Mouse (Mus musculus) adrenal gland, adult 2 months (tissue): ENCODE data around the gene Olfr320. TPM values are rescaled to one million over a fixed set of nuclear protein-coding genes. Genes with fewer than 3 reads are reported as not detected.
"Not testable (repeated sequence)": the region's sequence is repeated elsewhere in the genome, so short reads cannot be mapped to it uniquely, and the experiment has no call there.

Experiments used
- DNase-seq: peaks from one replicate; pipeline ENCODE4 v3.0.0; 2021
- long read RNA-seq: library from polyadenylated mRNA; stranded (forward); transcript quantifications from one replicate; pipeline ENCODE4 v2.0.0, GENCODE M21; 2021
- polyA plus RNA-seq: library from polyadenylated mRNA; depleted of rRNA; stranded (reverse); fragments of >200 nt; gene quantifications from 2 replicates; pipeline ENCODE4 v1.2.3, GENCODE M21; 2012; rRNA removed
- total RNA-seq, 2 experiments: library from RNA; stranded (reverse); gene quantifications; 2 replicates each; pipeline ENCODE4 v1.2.3; 2021

Gene Olfr320
- not detected for total RNA-seq
- not detected in 2 replicates for polyA plus RNA-seq
- long read RNA-seq = 0 reads

DNA sequence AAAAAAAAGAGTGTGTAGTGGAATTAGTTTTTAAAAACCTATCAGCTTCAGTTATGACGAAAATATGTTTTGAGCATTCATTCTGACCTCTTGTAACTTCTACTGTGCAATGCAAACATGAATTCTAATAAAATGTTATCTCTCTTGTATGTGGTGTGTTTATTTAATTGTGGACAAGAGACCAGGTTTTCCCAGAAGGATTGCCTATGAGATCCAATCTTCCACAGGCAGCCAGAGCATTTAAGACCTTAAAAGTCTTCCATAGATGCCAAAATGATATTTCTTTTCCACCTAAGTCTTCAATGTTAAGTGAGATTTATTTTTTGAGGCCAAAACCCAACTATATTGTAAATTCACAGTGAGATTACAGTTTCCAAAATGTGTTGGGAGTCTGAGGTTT, at the start of gene Olfr320:
Gene Olfr320, plus strand, starts transcription at position 301 of the 400 bp plus-strand sequence.
- DNase-seq = no peak

DNA sequence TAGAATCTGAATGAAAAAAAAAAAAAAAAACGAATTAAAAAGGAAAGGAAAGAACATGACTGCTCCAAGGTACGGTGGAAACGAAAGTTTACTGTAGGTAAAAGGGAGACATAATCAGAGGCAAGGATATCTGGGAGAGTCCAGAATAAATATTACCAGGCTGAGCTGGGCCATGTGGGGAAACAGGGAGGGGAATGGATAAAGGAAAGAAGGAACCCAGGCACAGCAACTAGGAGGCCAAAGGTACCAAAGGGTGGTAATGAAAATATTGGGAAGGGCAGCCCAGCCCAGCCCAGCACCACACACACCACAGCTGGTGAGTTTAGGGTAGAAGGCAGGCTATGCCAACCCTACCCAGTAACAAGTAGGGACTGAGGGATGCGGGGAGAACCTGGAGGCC, 46.0 kb upstream of the Olfr320 start:
- no peak for DNase-seq

DNA sequence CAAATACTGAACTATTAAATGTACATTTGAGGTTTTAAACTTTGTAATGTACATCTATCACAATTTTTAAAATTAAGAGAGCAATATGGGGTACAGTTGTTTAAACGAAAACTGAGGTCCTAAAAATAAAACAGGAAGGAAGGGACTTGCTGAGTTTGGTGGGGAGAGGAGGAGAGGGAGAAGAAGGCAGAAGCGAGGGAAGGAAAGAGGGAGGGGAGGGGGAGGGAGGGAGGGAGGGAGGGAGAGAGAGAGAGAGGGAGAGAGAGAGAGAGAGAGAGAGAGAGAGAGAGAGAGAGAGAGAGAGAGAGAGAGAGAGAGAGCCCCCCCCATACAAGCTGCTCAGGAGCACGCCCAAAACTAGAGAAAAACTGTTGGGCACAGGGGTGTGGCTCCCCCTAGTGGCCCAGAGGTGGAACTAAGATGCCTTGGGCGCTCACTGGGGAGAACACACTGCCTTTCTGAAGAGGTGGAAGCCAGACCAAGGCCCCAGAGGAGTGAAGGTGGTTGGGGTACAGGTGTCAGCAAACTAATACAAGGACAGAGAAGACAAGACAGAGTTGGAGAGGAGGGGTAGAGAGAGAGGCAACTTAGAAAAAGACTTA, 44.4 kb upstream of the Olfr320 start:
- DNase-seq = peak; percentile 54

DNA sequence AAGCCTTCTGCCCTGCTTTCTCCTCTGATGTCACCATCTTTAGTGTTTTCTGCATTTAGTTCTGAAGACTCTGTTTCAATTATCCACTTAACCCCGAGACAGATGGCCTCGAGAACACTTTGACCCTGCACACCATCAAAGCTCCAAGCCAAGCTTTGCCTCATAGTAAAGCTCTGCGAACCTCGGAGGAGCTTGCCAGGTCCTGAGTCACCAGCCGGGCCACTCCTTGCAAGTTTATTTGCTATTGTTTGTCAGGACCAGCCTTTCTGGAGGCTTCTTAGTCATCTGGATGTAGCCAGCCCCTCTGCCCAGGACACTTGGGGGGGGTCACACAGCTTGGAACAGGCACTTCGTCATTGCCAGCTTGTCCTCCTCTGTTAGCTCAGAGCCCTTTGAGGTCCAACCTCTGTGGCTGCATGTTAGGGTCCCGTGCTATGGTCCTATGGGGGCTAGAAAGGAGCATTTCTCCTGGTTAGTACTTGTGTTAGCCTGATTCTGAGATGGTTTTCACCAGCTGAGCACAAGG, 42.7 kb upstream of the Olfr320 start:
- peak; percentile 61 for DNase-seq

DNA sequence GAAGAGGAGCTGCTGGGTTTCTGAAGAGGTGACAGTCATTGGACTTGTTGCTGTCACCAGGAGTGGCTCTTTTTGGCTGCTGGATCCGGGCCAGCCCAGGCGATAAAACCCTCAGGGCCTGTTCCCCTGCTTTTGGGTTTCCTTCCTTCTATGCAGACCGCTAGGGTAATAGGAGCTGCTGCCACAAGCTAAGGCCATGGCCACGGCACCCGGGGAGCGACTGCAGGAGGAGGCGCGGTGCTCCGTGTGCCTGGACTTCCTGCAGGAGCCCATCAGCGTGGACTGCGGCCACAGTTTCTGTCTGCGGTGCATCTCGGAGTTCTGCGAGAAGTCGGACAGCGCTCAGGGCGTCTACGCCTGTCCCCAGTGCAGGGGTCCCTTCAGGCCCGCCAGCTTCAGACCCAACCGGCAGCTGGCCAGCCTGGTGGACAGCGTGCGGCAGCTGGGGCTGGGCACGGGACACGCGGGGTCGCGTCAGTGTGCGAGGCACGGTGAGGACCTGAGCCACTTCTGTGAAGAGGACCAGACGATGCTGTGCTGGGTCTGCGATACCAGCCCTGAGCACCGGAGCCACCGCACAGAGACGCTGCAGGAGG, 40.5 kb upstream of the Olfr320 start, which contains the start of gene Trim58:
Gene Trim58, plus strand, starts transcription at position 194 of the 596 bp plus-strand sequence.
- DNase-seq = peak; percentile 18

DNA sequence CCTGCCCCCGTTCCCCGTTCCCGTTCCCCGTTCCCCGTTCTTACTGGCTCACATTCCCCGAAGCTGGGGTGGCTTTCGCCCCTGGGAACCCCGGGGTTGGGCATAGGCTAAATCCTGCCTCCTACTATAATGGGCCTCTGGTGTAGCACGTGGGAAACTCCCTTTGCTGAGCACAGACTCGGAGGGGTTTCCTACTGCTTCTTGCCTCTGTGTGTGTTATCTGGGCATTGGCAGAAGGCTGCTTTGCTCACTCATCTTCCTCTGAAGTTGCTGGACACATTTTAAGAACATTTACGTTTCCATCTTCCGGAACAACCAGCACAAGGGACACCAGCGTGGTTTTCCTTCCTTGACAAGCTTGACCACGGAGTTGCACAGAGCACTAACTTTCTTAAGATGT, 39.8 kb upstream of the Olfr320 start:
- DNase-seq = no peak

DNA sequence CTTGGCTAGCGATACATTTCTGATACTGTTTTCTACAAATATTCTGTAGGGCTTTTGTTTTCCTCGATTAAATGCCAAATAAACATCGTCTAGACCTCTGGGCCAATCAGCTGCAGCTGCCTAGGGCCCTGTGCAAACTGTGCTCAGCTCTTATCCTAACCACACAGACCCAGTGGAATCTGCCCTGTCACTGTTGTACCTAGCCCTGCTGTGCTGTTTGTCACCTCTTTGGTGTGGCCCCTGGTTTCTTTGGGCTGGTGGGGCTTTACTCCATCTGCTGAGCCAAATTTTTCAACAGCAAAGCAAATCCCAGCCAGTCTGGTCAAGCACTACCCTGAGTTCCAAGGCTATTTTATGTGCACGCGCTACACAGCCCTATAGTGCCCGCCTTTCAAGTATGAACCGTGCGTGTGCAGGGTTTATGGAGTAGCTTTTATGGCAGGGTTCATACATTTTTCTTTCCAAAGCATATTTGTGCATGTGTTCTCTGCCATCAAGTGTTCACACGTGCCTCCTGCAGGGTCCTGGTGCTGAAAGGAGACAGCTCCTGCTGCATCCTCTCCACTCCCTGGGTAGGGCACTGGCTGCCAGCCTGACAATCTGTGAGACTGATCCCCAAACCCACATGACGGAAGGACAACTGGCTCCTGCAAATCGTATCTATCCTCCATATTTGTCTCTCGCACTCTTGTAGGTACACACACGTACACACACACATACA, 39.1 kb upstream of the Olfr320 start:
- DNase-seq = no peak

DNA sequence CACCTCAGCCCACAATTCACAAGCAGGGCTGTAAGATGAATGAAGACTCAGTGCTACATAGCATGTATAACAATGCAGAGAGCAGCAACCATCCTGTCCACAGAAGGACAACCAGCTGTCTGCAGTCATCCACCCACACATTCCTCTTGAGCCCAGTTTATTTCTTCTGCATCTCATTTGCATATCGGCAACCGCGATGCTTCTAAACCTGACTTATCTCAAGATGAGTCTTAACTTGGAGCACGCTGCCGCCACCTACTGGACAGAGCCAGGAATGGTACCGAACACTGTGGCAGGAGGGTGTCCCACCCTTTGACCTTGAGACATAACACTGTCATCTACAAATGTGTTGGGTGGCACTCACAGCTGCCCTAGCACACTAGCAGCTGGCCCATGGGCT, 37.5 kb upstream of the Olfr320 start:
- DNase-seq = peak; percentile 10

DNA sequence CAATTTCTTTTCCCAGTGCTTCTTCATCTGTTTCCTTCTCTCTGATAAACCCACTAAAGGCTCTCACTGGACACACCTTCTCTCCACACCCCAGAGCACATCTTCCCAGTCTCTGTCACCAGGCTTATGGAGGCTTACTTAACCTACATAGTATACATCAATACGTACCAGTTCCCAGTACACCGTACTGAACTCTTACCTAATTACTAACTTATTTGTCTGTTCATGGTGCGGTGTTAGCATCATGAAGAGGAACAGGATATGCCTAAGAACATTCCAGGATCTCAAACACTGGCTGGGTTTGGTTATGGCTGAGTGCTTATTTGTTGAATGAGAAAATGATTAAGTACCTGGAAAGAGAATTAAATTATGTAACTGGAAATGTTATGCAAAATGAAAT, 25.7 kb upstream of the Olfr320 start:
- DNase-seq = no peak

DNA sequence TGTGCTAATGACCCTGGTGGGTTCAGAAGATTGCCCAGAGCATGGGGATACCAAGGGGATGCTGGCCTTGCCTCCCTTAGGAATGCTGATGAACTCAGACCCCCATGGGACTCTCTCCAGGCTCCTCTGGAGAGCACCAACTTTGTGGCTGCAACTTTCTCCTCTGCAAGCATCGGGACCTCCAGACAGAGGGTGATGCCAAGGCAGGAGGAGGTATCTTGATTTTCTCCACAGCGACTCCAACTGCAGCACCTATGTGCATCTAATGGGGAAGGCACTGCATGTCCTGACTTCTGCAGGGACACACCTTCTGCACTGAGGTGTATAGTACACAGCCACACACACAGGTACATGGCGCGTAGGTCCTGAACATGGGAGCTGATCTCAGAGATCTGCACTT, 22.3 kb upstream of the Olfr320 start, which contains the start of gene Olfr322:
Gene Olfr322, plus strand, starts transcription at position 187 of the 400 bp plus-strand sequence.
- no peak for DNase-seq

DNA sequence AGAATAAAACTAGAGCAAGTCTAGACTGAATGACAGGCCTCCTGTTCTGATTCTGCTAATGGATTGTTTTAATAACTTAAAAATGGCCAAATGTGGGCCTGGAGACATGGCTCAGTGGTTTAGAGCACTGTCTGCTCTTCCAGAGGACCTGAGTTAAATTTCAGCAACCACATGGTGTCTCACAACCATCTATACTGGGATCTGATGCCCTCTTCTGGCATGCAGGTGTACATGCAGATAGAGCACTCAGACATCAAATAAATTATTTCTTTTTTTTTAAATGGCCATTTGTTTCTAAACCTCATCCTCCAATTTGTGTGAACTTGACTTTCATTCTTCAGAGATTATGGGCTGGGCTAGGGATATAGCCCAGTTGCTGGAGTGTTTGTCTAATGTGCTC, 11.6 kb upstream of the Olfr320 start:
- no peak for DNase-seq

DNA sequence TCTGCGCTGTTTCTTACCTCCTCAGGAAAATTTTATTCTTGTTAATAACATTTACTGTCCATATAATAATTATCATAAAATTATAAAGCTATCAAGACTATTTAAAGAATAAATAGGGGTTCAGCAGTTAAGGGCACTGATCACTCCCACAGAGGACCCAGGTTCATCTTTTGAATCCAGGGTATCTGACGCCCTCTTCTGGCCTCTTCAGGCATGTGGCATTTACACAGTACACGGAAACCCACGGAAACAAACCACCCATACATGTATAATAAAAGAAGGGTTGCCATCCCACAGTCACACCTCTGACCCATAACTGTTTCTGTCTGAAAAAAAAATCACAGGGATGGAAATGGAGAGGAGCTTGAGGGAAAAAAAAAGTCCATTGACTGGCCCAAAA, 9.1 kb upstream of the Olfr320 start:
- no peak for DNase-seq

DNA sequence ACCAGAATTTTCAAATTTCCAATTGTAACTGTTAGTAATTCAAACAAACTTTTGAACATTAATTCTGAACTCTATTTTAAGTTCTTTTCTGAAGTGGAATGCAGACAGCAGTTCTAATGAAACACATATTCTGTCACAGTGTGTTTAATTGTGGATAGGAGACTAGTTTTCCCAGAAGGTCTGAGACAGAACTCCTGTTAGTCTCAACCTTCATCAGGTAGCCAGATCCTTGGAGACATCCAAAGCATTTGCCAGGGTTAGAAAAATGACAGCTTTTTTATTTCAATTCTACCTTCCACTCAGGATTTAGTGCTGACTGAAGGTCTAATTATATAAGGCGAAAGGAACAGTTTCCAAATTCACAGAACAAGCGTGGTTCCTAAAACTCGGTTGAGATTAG, 18.0 kb downstream of the Olfr320 start, which contains the start of gene Olfr319:
Gene Olfr319, plus strand, starts transcription at position 301 of the 400 bp plus-strand sequence.
- DNase-seq = no peak

DNA sequence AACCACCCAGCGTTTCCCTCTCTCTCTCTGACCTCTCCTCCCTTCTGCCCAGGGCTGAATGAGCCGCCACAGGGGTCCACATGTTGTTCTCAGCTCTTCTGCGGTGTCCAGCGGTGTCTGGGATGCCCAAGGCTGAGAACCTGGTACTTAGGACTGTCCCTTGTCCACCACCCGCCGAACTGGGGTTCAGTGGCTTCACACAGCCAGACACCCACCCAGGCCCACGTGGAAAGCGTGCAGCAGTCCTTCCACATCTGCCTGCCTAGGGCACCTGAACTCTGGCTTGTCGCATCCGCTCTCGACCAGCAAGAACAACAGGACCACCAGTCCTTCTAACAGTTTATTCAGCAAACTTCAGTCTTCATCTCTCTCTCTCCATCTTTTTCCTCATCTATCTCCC, 28.2 kb downstream of the Olfr320 start:
- no peak for DNase-seq

DNA sequence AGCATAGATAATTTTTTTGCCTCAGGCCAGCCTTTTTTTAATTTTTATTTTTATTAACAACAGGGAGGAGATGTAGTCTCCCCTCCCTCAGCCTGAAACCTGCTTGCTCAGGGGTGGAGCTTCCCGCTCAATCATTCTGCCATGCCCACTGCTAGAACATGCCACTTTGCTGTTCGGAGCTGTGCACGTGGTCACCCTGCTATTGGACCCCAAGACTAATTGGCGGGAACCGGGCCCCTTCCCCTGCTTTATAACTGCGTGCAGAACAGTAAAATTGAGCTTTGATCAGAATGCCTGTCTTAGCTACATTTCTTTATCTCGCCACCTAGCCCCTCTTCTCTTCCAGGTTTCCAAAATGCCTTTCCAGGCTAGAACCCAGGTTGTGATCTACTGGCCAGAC, 36.8 kb downstream of the Olfr320 start:
- not testable (repeated sequence) for DNase-seq

DNA sequence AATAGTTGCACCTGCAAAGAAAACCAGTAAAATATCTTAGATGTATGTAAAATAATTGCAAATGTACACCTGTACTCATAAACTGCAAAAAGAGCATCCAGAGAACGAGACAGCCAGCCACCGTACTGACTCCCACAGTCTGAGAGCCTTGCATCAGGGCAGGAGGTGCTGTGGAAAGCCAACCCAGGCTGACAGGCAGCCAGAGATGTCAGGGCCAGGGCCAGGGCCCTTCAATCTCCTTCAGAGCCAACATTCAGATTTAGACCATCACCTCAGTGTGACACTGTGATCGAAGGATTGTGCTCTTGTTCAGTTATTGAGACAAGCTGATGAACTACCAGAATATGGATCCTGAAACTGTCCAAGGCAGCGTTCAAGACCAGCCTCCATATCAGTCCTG, 38.8 kb downstream of the Olfr320 start:
- DNase-seq = no peak

DNA sequence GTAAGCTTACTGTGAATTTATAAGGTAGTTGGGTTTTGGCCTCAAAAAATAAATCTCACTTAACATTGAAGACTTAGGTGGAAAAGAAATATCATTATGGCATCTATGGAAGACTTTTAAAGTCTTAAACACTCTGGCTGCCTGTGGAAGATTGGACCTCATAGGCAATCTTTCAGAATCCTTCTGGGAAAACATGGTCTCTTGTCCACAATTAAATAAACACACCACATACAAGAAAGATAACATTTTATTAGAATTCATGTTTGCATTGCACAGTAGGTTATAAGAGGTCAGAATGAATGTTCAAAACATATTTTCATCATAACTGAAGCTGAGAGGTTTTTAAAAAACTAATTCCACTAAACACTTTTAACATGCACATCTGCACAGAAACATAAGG, 43.0 kb downstream of the Olfr320 start, which contains the start of gene Olfr318:
Gene Olfr318, minus strand, starts transcription at position 101 of the 400 bp plus-strand sequence.
- no peak for DNase-seq

DNA sequence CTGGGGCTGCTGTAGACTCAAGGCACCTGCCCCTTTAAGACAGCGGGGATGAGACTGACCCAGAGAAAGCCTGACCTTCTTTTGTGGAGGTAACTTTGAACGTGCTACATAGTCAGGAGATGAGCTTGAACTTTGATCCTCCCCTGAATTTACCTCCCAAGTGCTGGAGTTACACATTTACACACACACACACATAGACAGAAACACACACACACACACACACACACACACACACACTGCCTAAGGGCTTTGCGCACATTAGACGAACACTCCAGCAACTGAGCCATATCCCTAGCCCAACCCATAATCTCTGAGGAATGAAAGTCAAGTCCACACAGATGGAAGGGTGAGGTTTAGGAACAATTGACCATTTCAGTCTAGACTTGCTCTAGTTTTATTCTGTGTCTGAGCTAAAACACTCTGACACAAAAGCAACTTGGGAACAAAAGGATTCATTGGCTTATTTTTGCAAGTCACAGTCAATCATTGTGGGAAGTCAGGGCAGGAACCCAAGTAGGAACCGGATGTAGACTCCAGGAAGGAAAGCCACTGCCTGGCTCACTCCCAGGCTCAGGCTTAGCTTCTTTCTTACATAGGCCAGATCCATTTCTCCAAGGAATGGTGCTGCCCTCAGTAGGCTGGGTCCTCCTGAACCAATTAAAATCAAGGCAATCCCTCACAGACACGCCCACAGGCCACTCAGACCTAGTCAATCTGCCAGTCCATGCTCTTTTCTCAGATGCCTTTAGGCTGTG, 47.2 kb downstream of the Olfr320 start:
- DNase-seq = not testable (repeated sequence)

DNA sequence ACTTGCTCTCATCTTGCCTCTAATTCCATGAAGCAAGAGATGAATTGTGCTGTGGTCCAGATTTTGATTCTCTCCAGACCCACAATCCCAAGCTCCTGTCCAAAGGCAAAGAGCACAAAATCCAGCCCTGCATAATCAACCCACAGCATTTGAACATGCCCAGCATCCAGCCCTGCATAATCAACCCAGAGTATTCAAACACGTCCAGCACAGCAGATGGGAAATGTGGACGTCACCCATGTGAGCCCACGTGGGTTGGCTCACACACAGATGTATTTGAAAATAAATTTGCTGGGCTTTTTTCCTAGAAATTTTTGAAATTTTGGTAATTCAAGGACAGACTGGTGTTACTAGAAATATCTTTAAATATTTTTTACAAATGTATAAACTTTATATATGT, 52.5 kb downstream of the Olfr320 start:
- no peak for DNase-seq
